Mouse (Mus musculus): ENCODE measurements around the gene Olfr875. TPM values are rescaled to one million over a fixed set of nuclear protein-coding genes. Genes with fewer than 3 reads are reported as not detected.
"Not testable (repeated sequence)": the region's sequence is repeated elsewhere in the genome, so short reads cannot be mapped to it uniquely, and the experiment has no call there.

The Olfr875 gene
- polyA plus RNA-seq, 1 experiment from 2014 or later: 0.11 TPM

- 4% methylated on average over 7 of the region's 7 CpGs for WGBS
- no peaks in the 10 kb centered on the region for H3K9me3 ChIP-seq (ENCODE audit: control insufficient read depth, low read length)
- H3K4me1 ChIP-seq (ENCODE audit: control insufficient read depth, insufficient read depth, low read length): no peaks in the 10 kb centered on the region
- H3K27me3 ChIP-seq (replicated peaks; ENCODE audit: control insufficient read depth, insufficient read depth, low read length): no peaks in the 10 kb centered on the region
- peak; percentile 71 for ATAC-seq (ENCODE audit: low read depth)
- H3K4me2 ChIP-seq (ENCODE audit: low read depth, low read length): peak overlapping the region; percentile 48
- H3K27ac ChIP-seq (replicated peaks; ENCODE audit: low read depth, low read length): no peak overlapping the region
- no peaks in the 10 kb centered on the region for H3K36me3 ChIP-seq (ENCODE audit: control insufficient read depth, insufficient read depth, low read length)
- H3K9ac ChIP-seq (ENCODE audit: low read depth, low read length): peak overlapping the region; percentile 44
- peak; percentile 33 for DNase-seq (ENCODE audit: low spot score)
- peak overlapping the region; percentile 26 for H3K4me3 ChIP-seq (ENCODE audit: low read depth, low read length)
These were observed 11.2 kb downstream of the Olfr875 start for GRCm38 (mm10) chr9:37782766-37783260.

- not testable (repeated sequence) for H3K4me1 ChIP-seq (ENCODE audit: control insufficient read depth, insufficient read depth, low read length); H3K27me3 ChIP-seq (replicated peaks; ENCODE audit: control insufficient read depth, insufficient read depth, low read length); H3K27ac ChIP-seq (replicated peaks; ENCODE audit: low read depth, low read length); H3K36me3 ChIP-seq (ENCODE audit: control insufficient read depth, insufficient read depth, low read length); H3K9ac ChIP-seq (ENCODE audit: low read depth, low read length); H3K9me3 ChIP-seq (ENCODE audit: control insufficient read depth, low read length)
- DNase-seq (ENCODE audit: low spot score): peak; percentile 33
- WGBS: 53% methylated on average over 11 of the region's 15 CpGs
- peak overlapping the region; percentile 26 for H3K4me3 ChIP-seq (ENCODE audit: low read depth, low read length)
- peak overlapping the region; percentile 48; the same call in 1 of the 2 replicates for H3K4me2 ChIP-seq (ENCODE audit: low read depth, low read length)
- ATAC-seq (ENCODE audit: low read depth): peak; percentile 30; the same call in 1 of the 2 replicates
These were observed 12.0 kb downstream of the Olfr875 start for GRCm38 (mm10) chr9:37783394-37784387.

- H3K4me3 ChIP-seq (ENCODE audit: low read depth, low read length): no peak overlapping the region
- no peaks in the 10 kb centered on the region for H3K9me3 ChIP-seq (ENCODE audit: control insufficient read depth, low read length)
- no peak for ATAC-seq (ENCODE audit: low read depth)
- WGBS: 66% methylated on average over 2 of the region's 2 CpGs
- H3K4me1 ChIP-seq (ENCODE audit: control insufficient read depth, insufficient read depth, low read length): no peaks in the 10 kb centered on the region
- no peak overlapping the region for H3K27ac ChIP-seq (replicated peaks; ENCODE audit: low read depth, low read length)
- no peak for DNase-seq (ENCODE audit: low spot score)
- no peak overlapping the region for H3K4me2 ChIP-seq (ENCODE audit: low read depth, low read length)
- no peak overlapping the region for H3K9ac ChIP-seq (ENCODE audit: low read depth, low read length)
- H3K27me3 ChIP-seq (replicated peaks; ENCODE audit: control insufficient read depth, insufficient read depth, low read length): no peaks in the 10 kb centered on the region
- no peaks in the 10 kb centered on the region for H3K36me3 ChIP-seq (ENCODE audit: control insufficient read depth, insufficient read depth, low read length)
These were observed 14.8 kb downstream of the Olfr875 start for GRCm38 (mm10) chr9:37786411-37786810.

DNA sequence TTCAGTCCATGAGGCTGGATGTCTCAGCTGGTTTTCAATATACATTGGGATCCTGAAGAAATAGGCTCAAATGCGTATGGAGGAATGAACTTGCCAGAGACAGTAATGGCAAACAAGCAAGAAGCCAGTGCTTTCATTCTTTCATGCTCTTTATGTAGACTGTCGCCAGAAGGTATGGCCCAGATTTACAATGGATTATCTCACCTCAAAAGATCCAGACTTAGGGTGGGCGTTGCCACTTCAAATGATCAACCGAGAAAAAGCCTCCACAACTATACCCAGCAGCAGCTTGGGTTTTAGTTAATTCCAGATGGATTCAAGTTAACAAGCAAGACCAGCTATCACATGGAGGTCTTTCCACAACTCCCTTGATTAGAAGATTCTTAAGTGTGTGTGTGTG is 30.4 kb downstream of the Olfr875 start:
- no peaks in the 10 kb centered on the region for H3K27me3 ChIP-seq (replicated peaks; ENCODE audit: control insufficient read depth, insufficient read depth, low read length)
- H3K36me3 ChIP-seq (ENCODE audit: control insufficient read depth, insufficient read depth, low read length): no peaks in the 10 kb centered on the region
- 64% methylated on average over 4 of the region's 4 CpGs for WGBS
- no peak overlapping the region for H3K9ac ChIP-seq (ENCODE audit: low read depth, low read length)
- H3K4me3 ChIP-seq (ENCODE audit: low read depth, low read length): no peak overlapping the region
- no peak overlapping the region for H3K27ac ChIP-seq (replicated peaks; ENCODE audit: low read depth, low read length)
- no peaks in the 10 kb centered on the region for H3K4me1 ChIP-seq (ENCODE audit: control insufficient read depth, insufficient read depth, low read length)
- DNase-seq (ENCODE audit: low spot score) (no peak), ATAC-seq (ENCODE audit: low read depth) (no peak)
- H3K4me2 ChIP-seq (ENCODE audit: low read depth, low read length): no peak overlapping the region
- H3K9me3 ChIP-seq (ENCODE audit: control insufficient read depth, low read length): no peaks in the 10 kb centered on the region

GRCm38 (mm10) chr9:37802731-37803130 is 31.1 kb downstream of the Olfr875 start, which contains the start of gene Olfr876:
Olfr876 (plus strand) TSS chr9:37803031.
- H3K9ac ChIP-seq (ENCODE audit: low read depth, low read length): no peak within 1 kb of the TSS
- H3K27ac ChIP-seq (replicated peaks; ENCODE audit: low read depth, low read length): no peak within 1 kb of the TSS
- H3K9me3 ChIP-seq (ENCODE audit: control insufficient read depth, low read length): no peaks in the 10 kb centered on the region
- no peaks in the 10 kb centered on the region for H3K36me3 ChIP-seq (ENCODE audit: control insufficient read depth, insufficient read depth, low read length)
- no peak for DNase-seq (ENCODE audit: low spot score)
- H3K4me3 ChIP-seq (ENCODE audit: low read depth, low read length): no peak within 1 kb of the TSS
- H3K4me2 ChIP-seq (ENCODE audit: low read depth, low read length): no peak within 1 kb of the TSS
- no peaks in the 10 kb centered on the region for H3K4me1 ChIP-seq (ENCODE audit: control insufficient read depth, insufficient read depth, low read length)
- no peak for ATAC-seq (ENCODE audit: low read depth)
- H3K27me3 ChIP-seq (replicated peaks; ENCODE audit: control insufficient read depth, insufficient read depth, low read length): no peaks in the 10 kb centered on the region

DNA sequence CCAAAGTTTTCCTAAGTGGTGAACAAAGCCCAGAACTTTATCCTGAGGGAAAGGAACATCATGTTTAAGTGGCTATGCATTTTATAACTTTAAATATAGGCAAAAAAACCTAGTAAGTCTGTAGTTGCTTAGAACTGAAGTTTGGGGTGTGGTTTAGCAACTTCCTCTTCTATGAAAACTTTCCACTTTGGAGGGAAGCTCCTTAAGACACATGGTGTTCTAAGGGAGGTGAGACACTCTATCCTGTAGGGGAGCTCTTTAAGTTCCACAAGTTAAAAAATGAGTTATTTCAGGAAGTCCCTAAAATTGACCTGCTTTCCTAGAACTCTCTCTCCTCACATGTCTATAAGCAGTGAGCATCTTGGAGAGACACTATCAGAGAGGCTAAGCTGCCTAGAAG is 35.6 kb downstream of the Olfr875 start:
- Histone ChIP-seq H3K9me3 (ENCODE audit: control insufficient read depth, low read length) (no peaks in the 10 kb centered on the region), H3K36me3 (ENCODE audit: control insufficient read depth, insufficient read depth, low read length) (no peaks in the 10 kb centered on the region), H3K4me1 (ENCODE audit: control insufficient read depth, insufficient read depth, low read length) (no peaks in the 10 kb centered on the region), H3K9ac (ENCODE audit: low read depth, low read length) (no peak overlapping the region), H3K4me2 (ENCODE audit: low read depth, low read length) (no peak overlapping the region), H3K4me3 (ENCODE audit: low read depth, low read length) (no peak overlapping the region), H3K27ac (replicated peaks; ENCODE audit: low read depth, low read length) (no peak overlapping the region), H3K27me3 (replicated peaks; ENCODE audit: control insufficient read depth, insufficient read depth, low read length) (no peaks in the 10 kb centered on the region)
- DNase-seq (ENCODE audit: low spot score): no peak
- no peak for ATAC-seq (ENCODE audit: low read depth)

DNA sequence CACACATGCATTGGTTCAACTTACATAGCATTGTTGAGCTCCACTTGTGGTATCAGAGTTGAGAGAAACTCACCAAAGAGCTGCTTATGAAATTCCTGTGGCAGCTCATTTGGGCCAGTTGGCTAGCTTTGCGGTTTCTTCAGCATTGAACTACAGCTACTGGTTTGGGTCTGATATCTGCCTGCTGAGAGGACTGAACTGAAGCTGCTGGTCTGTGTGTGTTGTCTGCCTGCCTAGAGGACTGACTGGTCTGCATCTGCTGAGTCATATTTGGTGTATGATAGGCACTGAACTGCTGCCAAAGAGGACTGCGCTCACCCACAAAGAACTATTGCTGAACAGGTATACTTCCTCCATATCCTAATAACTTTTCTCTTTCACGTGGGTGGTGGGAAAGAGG is 36.8 kb downstream of the Olfr875 start:
- Histone ChIP-seq H3K36me3 (ENCODE audit: control insufficient read depth, insufficient read depth, low read length) (no peaks in the 10 kb centered on the region), H3K4me2 (ENCODE audit: low read depth, low read length) (no peak overlapping the region), H3K9ac (ENCODE audit: low read depth, low read length) (no peak overlapping the region), H3K27ac (replicated peaks; ENCODE audit: low read depth, low read length) (no peak overlapping the region), H3K27me3 (replicated peaks; ENCODE audit: control insufficient read depth, insufficient read depth, low read length) (no peaks in the 10 kb centered on the region), H3K9me3 (ENCODE audit: control insufficient read depth, low read length) (no peaks in the 10 kb centered on the region), H3K4me3 (ENCODE audit: low read depth, low read length) (no peak overlapping the region), H3K4me1 (ENCODE audit: control insufficient read depth, insufficient read depth, low read length) (no peaks in the 10 kb centered on the region)
- ATAC-seq (ENCODE audit: low read depth) (no peak), DNase-seq (ENCODE audit: low spot score) (no peak)
- WGBS: 85% methylated on average over 3 of the region's 3 CpGs

- Histone ChIP-seq H3K4me2 (ENCODE audit: low read depth, low read length) (no peak overlapping the region), H3K27ac (replicated peaks; ENCODE audit: low read depth, low read length) (no peak overlapping the region), H3K4me1 (ENCODE audit: control insufficient read depth, insufficient read depth, low read length) (no peaks in the 10 kb centered on the region), H3K9me3 (ENCODE audit: control insufficient read depth, low read length) (no peaks in the 10 kb centered on the region), H3K9ac (ENCODE audit: low read depth, low read length) (no peak overlapping the region), H3K4me3 (ENCODE audit: low read depth, low read length) (no peak overlapping the region), H3K27me3 (replicated peaks; ENCODE audit: control insufficient read depth, insufficient read depth, low read length) (no peaks in the 10 kb centered on the region), H3K36me3 (ENCODE audit: control insufficient read depth, insufficient read depth, low read length) (no peaks in the 10 kb centered on the region)
- ATAC-seq (ENCODE audit: low read depth) (no peak), DNase-seq (ENCODE audit: low spot score) (no peak)
- 82% methylated on average over 2 of the region's 2 CpGs for WGBS
These were observed 37.3 kb downstream of the Olfr875 start for GRCm38 (mm10) chr9:37808976-37809375.

Data from embryonic facial prominence, embryonic 14.5 days (tissue).